Mouse (Mus musculus) embryonic facial prominence, embryonic 11.5 days (tissue): ENCODE data around the gene Lrrc32. TPM values are rescaled to one million over a fixed set of nuclear protein-coding genes. Genes with fewer than 3 reads are reported as not detected.

Source experiments
- ATAC-seq: fragments of 200-750 bp; cut with Nextera tagmentation; replicated peaks from 2 replicates; pipeline ENCODE4 v1.8.0; 2017; ENCODE audit warnings: low read depth; ENCODE audit not compliant: insufficient number of reproducible peaks, low FRiP score, low TSS enrichment
- DNase-seq: peaks from one replicate; pipeline ENCODE4 v3.0.0-alpha.2; 2015; ENCODE audit warnings: low spot score
- H3K27ac ChIP-seq: fragments of 300-500 bp; sonication (generic); replicated peaks from 2 replicates; pipeline ENCODE4 v1.5.1; 2014; ENCODE audit warnings: mild to moderate bottlenecking, low read depth, low read length, control low read depth
- H3K27me3 ChIP-seq: fragments of 300-500 bp; sonication (generic); 2 replicates; pipeline ENCODE4 v1.6.1; 2014; ENCODE audit warnings: mild to moderate bottlenecking, low read length, moderate library complexity, mixed read lengths; ENCODE audit not compliant: control insufficient read depth, insufficient read depth
- H3K36me3 ChIP-seq: fragments of 300-500 bp; sonication (generic); replicated peaks from 2 replicates; pipeline ENCODE4 v1.6.1; 2014; ENCODE audit warnings: low read depth, mild to moderate bottlenecking, low read length, moderate library complexity, mixed read lengths; ENCODE audit not compliant: control insufficient read depth, insufficient read depth
- H3K4me1 ChIP-seq: fragments of 300-500 bp; sonication (generic); 2 replicates; pipeline ENCODE4 v1.6.1; 2014; ENCODE audit warnings: low read length, mixed read lengths; ENCODE audit not compliant: control insufficient read depth, insufficient read depth
- H3K4me2 ChIP-seq: fragments of 300-500 bp; sonication (generic); 2 replicates; pipeline ENCODE4 v1.6.1; 2014; ENCODE audit warnings: low read depth, mild to moderate bottlenecking, control low read depth, low read length, moderate library complexity
- H3K4me3 ChIP-seq: fragments of 300-500 bp; sonication (generic); 2 replicates; pipeline ENCODE4 v1.5.1; 2014; ENCODE audit warnings: low read depth, low read length, control low read depth
- H3K9ac ChIP-seq: fragments of 300-500 bp; sonication (generic); replicated peaks from 2 replicates; pipeline ENCODE4 v1.6.1; 2014; ENCODE audit warnings: mild to moderate bottlenecking, control low read depth, low read length
- H3K9me3 ChIP-seq: fragments of 300-500 bp; sonication (generic); replicated peaks from 2 replicates; pipeline ENCODE4 v1.6.1; 2016; ENCODE audit warnings: mild to moderate bottlenecking, low read length, inconsistent platforms, mixed read lengths; ENCODE audit not compliant: control insufficient read depth
- WGBS: fragments of 180-500 bp; shearing (Covaris S2); extraction: QIAGEN DNeasy Blood & Tissue Kit; methylation state at CpG from one replicate; pipeline ENCODE4 v1.1.7; 2014; 5-methylcytosine and 5-hydroxymethylcytosine counted together
- polyA plus RNA-seq: library from polyadenylated mRNA; unstranded; fragments of >200 nt; fragmentation: Nextera tagmentation; extraction: Ambion mirVana; gene quantifications from 2 replicates; pipeline ENCODE4 v1.2.1, GENCODE M21; 2014

Gene Lrrc32
- polyA plus RNA-seq, 1 experiment from 2014 or later: 2.6 TPM

- Histone ChIP-seq H3K36me3 (no peaks in the 10 kb centered on the region), H3K27me3 (no peaks in the 10 kb centered on the region), H3K4me3 (no peak overlapping the region), H3K4me1 (no peaks in the 10 kb centered on the region), H3K9ac (no peak overlapping the region), H3K9me3 (no peaks in the 10 kb centered on the region), H3K4me2 (no peak overlapping the region), H3K27ac (no peak overlapping the region)
- no peak for DNase-seq
- no peak for ATAC-seq
- WGBS: 48% methylated on average over 3 of the region's 3 CpGs
These were observed 59.8 kb downstream of the Lrrc32 start for GRCm38 (mm10) chr7:98548839-98549238.

- H3K9ac ChIP-seq: no peak overlapping the region
- H3K4me1 ChIP-seq: no peaks in the 10 kb centered on the region
- H3K9me3 ChIP-seq: no peaks in the 10 kb centered on the region
- no peak overlapping the region for H3K4me2 ChIP-seq
- H3K27ac ChIP-seq: no peak overlapping the region
- WGBS: 36% methylated on average over 2 of the region's 2 CpGs
- no peaks in the 10 kb centered on the region for H3K27me3 ChIP-seq
- H3K36me3 ChIP-seq: no peaks in the 10 kb centered on the region
- ATAC-seq (no peak), DNase-seq (no peak)
- no peak overlapping the region for H3K4me3 ChIP-seq
These were observed 61.5 kb downstream of the Lrrc32 start for GRCm38 (mm10) chr7:98550596-98550995.

- Histone ChIP-seq H3K4me1 (no peaks in the 10 kb centered on the region), H3K27me3 (no peaks in the 10 kb centered on the region), H3K9ac (no peak overlapping the region), H3K4me2 (no peak overlapping the region), H3K9me3 (no peaks in the 10 kb centered on the region), H3K4me3 (no peak overlapping the region), H3K27ac (no peak overlapping the region), H3K36me3 (no peaks in the 10 kb centered on the region)
- no peak for DNase-seq
- 70% methylated on average over 3 of the region's 3 CpGs for WGBS
- ATAC-seq: no peak
These were observed 62.0 kb downstream of the Lrrc32 start for GRCm38 (mm10) chr7:98551041-98551440.

Other genes with a start within 250 kb of the Lrrc32 start
- gene Acer3, start 168.1 kb upstream of the Lrrc32 start, polyA plus RNA-seq: 18.7 and 21.5 TPM in 2 replicates
- gene Tsku, start 128.0 kb upstream of the Lrrc32 start, polyA plus RNA-seq: 13.6 and 14.5 TPM in 2 replicates
- not detected in 2 replicates for gene Gucy2d, start 48.9 kb upstream of the Lrrc32 start, polyA plus RNA-seq
- gene Emsy, start 167.5 kb downstream of the Lrrc32 start, polyA plus RNA-seq: 65.1 and 65.7 TPM in 2 replicates
- 87.3 and 91.6 TPM in 2 replicates for gene Thap12, start 213.8 kb downstream of the Lrrc32 start, polyA plus RNA-seq